20 mouse cellular contexts compared by ENCODE assay signal in genomic region chr2:116358145-116358544, GRCm38 (mm10).
DNase-seq lines count a peak whose midpoint lies in the region; TF ChIP-seq lines count a peak whose summit lies in the region.
"Had no signal": no experiment of that assay in that cellular context is flagged by ENCODE, and none has a peak within 500 bp of the region (broad histone marks: within the 10 kb centered on the region; RNA-seq: fewer than 3 reads in every experiment).

No protein-coding gene starts in this region.

- no peak overlapping the region for H3K4me3 ChIP-seq in ES-E14 (ENCODE audit: insufficient read depth in 1 of 2, low read depth in 1 of 2, low read length in 2 of 2, poor library complexity in 1 of 2, severe bottlenecking in 1 of 2)
- H3K4me3 ChIP-seq: embryonic facial prominence, embryonic 13.5 days; embryonic facial prominence, embryonic 15.5 days; erythroblast, embryonic 14.5 days; forebrain, embryonic 10.5 days; forebrain, embryonic 12.5 days had no signal

- H3K27ac ChIP-seq in ES-E14 (ENCODE audit: insufficient read depth, low read depth, low read length, poor library complexity, severe bottlenecking) = no peak overlapping the region
- H3K27ac ChIP-seq: embryonic facial prominence, embryonic 13.5 days; embryonic facial prominence, embryonic 15.5 days; forebrain, embryonic 10.5 days; forebrain, embryonic 12.5 days had no signal

- no peak overlapping the region for H3K9ac ChIP-seq in ES-E14 (ENCODE audit: insufficient read depth, low read depth, low read length, poor library complexity, severe bottlenecking)
- H3K9ac ChIP-seq: embryonic facial prominence, embryonic 13.5 days; embryonic facial prominence, embryonic 15.5 days; forebrain, embryonic 12.5 days had no signal

- no peaks in the 10 kb centered on the region for H3K36me3 ChIP-seq in ES-E14 (ENCODE audit: control insufficient read depth, insufficient read depth, low read length, poor library complexity, severe bottlenecking)
- H3K36me3 ChIP-seq: embryonic facial prominence, embryonic 13.5 days; embryonic facial prominence, embryonic 15.5 days; forebrain, embryonic 10.5 days; forebrain, embryonic 12.5 days had no signal

- no peaks in the 10 kb centered on the region for H3K4me1 ChIP-seq in ES-E14 (ENCODE audit: control insufficient read depth in 2 of 2, insufficient read depth in 2 of 2, low read length in 2 of 2, poor library complexity in 1 of 2)
- H3K4me1 ChIP-seq: embryonic facial prominence, embryonic 13.5 days; embryonic facial prominence, embryonic 15.5 days; forebrain, embryonic 12.5 days had no signal

- H3K9me3 ChIP-seq in ES-E14 (ENCODE audit: control insufficient read depth, insufficient read depth, low read depth, low read length) = no peaks in the 10 kb centered on the region
- H3K9me3 ChIP-seq: embryonic facial prominence, embryonic 13.5 days; embryonic facial prominence, embryonic 15.5 days; forebrain, embryonic 10.5 days; forebrain, embryonic 12.5 days had no signal

- peak; percentile 53 for DNase-seq in ES-CJ7 (ENCODE audit: low read depth, low spot score)
- peak; percentile 44 for DNase-seq in ES-E14 (ENCODE audit: low read depth, low spot score)
- peak; percentile 76 for DNase-seq in ZHBTc4 (ENCODE audit: low read depth, low spot score)
- no peak for DNase-seq in kidney, adult 18-20 months
- DNase-seq in thymus, postnatal 36 days = no peak
- DNase-seq: adrenal gland, adult 2 months; adrenal gland, postnatal 10 days; adrenal gland, postnatal 25 days; cerebellum, adult 11 months; cerebellum, adult 18-20 months; cerebellum, adult 8-10 months; cerebellum, adult 9-11 months; cerebellum, postnatal 14 days; cerebellum, postnatal 36 days; embryo, embryonic 11 days had no signal

- in situ Hi-C loops in ES-E14 (cut with MboI; ENCODE audit: low sequenced_read_pairs in 2 of 2, unreplicated experiment in 2 of 2) = no loop called here

TF ChIP-seq in ES-E14, 5 proteins besides CTCF, POLR2A, EP300 and RAD21:
- no peak for TF ChIP-seq ZNF384 (IDR thresholded peaks at IDR 0.05; ENCODE audit: low read depth, low read length)
- TF ChIP-seq HCFC1 (IDR thresholded peaks at IDR 0.05; ENCODE audit: borderline replicate concordance, insufficient read depth, low read length) = no peak
- TF ChIP-seq ZC3H11A (IDR thresholded peaks at IDR 0.05; ENCODE audit: borderline replicate concordance, low read depth, low read length) = no peak
- no peak for TF ChIP-seq MAFK (IDR thresholded peaks at IDR 0.05; ENCODE audit: insufficient read depth, low read depth, low read length)
- TF ChIP-seq CHD2 (IDR thresholded peaks at IDR 0.05; ENCODE audit: low read depth, low read length) = no peak

Comparison
In these comparisons a context has a peak if more than half of its experiments do, and no peak if none do; other contexts are left out.
1. DNase-seq: peak in ES-CJ7 (single experiment), ES-E14 (single experiment) and ZHBTc4 (single experiment); none in kidney, adult 18-20 months (single experiment) and thymus, postnatal 36 days (0 of 2).